Mouse (Mus musculus) kidney, adult 9 months (tissue): Measurements from ENCODE around the gene Zfp566.
A peak's percentile ranks its signal among the peaks of the same experiment; 100 is the strongest.

Source experiments
- DNase-seq: peaks from one replicate; pipeline ENCODE4 v3.0.0; 2022

Zfp566 gene

GRCm38 (mm10) chr7:30050882-30051548, 39.3 kb downstream of the Zfp566 start, which contains the start of gene Zfp14:
Zfp14 (minus strand) TSS chr7:30051380.
- peak; percentile 84 for DNase-seq

- DNase-seq: no peak
Measured at GRCm38 (mm10) chr7:30048126-30048525, 42.2 kb downstream of the Zfp566 start.

GRCm38 (mm10) chr7:30044354-30044753, 46.0 kb downstream of the Zfp566 start:
- no peak for DNase-seq

GRCm38 (mm10) chr7:30034331-30034730, 56.0 kb downstream of the Zfp566 start:
- DNase-seq: no peak

GRCm38 (mm10) chr7:30031379-30031778, 58.9 kb downstream of the Zfp566 start:
- no peak for DNase-seq

DNA sequence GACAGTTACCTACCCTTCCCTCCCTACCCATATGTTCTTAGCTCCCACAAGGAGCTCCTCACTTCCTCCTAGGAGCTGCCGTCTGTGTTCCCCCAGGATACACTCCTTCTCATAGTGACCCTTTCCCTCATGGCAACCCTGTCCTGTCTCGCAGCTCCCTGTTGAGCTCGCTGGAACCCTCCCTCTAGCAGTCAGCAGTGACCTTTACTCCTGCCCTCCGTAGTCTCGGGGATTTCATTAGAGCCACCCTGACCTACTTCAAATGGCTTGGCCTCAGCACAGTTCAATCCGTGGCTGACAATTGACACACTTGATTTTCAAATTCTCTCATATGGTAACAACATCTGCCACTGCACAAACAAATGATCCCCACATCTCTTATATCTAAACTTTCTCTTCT, 59.6 kb downstream of the Zfp566 start:
- DNase-seq: peak; percentile 15

DNA sequence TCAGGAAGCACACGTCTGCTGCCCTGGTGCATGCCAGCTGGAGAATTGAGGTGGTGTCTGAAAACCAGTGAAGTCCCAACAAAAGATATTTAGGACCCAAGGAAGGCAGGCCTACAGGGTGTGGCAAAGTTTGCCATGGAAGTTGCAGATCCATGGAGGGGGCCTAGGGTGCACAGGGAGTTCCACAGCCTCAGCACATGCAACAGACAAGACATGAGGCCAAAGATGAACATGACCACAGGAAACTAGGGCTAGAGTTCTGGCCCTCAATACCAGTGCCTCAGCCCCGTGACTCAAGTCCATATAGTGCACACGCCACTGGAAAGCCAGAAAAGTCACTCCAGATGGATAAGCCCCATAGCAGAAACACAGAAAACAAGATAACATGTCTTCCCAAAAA, 61.8 kb downstream of the Zfp566 start:
- DNase-seq: no peak
